Mouse (Mus musculus) stomach, embryonic 16.5 days (tissue): ENCODE measurements around the gene Pbx1. TPM values are rescaled to one million over a fixed set of nuclear protein-coding genes. Genes with fewer than 3 reads are reported as not detected.

Experiments used
- ATAC-seq: fragments of 200-750 bp; cut with Nextera tagmentation; 2 replicates; pipeline ENCODE4 v1.8.0; 2017; ENCODE audit warnings: moderate number of reproducible peaks, moderate TSS enrichment; ENCODE audit not compliant: insufficient read depth, low FRiP score
- H3K27ac ChIP-seq: fragments of 300-500 bp; sonication (generic); 2 replicates; pipeline ENCODE4 v1.5.1; 2014; ENCODE audit warnings: low read length
- H3K27me3 ChIP-seq: fragments of 300-500 bp; sonication (generic); 2 replicates; pipeline ENCODE4 v1.6.1; 2014; ENCODE audit warnings: low read length, control low read depth, mixed read lengths; ENCODE audit not compliant: control insufficient read depth, insufficient read depth
- H3K36me3 ChIP-seq: fragments of 300-500 bp; sonication (generic); 2 replicates; pipeline ENCODE4 v1.6.1; 2014; ENCODE audit warnings: low read length; ENCODE audit not compliant: control insufficient read depth, insufficient read depth
- H3K4me1 ChIP-seq: fragments of 300-500 bp; sonication (generic); 2 replicates; pipeline ENCODE4 v1.6.1; 2014; ENCODE audit warnings: low read length, control low read depth, mixed read lengths; ENCODE audit not compliant: control insufficient read depth, insufficient read depth
- H3K4me2 ChIP-seq: fragments of 300-500 bp; sonication (generic); 2 replicates; pipeline ENCODE4 v1.6.1; 2014; ENCODE audit warnings: low read depth, low read length, mixed read lengths
- H3K4me3 ChIP-seq: fragments of 300-500 bp; sonication (generic); replicated peaks from 2 replicates; pipeline ENCODE4 v1.5.1; 2014; ENCODE audit warnings: mild to moderate bottlenecking, low read length
- H3K9ac ChIP-seq: fragments of 300-500 bp; sonication (generic); 2 replicates; pipeline ENCODE4 v1.6.1; 2014; ENCODE audit warnings: low read length
- H3K9me3 ChIP-seq: fragments of 300-500 bp; sonication (generic); replicated peaks from 2 replicates; pipeline ENCODE4 v1.6.1; 2016; ENCODE audit warnings: low read length, control low read depth; ENCODE audit not compliant: control insufficient read depth
- WGBS: fragments of 180-500 bp; shearing (Covaris S2); extraction: QIAGEN DNeasy Blood & Tissue Kit; methylation state at CpG from one replicate; pipeline ENCODE4 v1.1.7; 2014; 5-methylcytosine and 5-hydroxymethylcytosine counted together
- polyA plus RNA-seq: library from polyadenylated mRNA; unstranded; fragments of >200 nt; fragmentation: Nextera tagmentation; extraction: Ambion mirVana; gene quantifications from 2 replicates; pipeline ENCODE4 v1.2.1, GENCODE M21; 2015

Pbx1 gene
- polyA plus RNA-seq, 1 experiment from 2014 or later, result 35.6 TPM

- Histone ChIP-seq H3K9me3 (no peaks in the 10 kb centered on the region), H3K27me3 (no peaks in the 10 kb centered on the region), H3K27ac (no peak overlapping the region), H3K36me3 (no peaks in the 10 kb centered on the region), H3K9ac (no peak overlapping the region), H3K4me1 (peaks cover 15% of the 10 kb centered on the region), H3K4me3 (no peak overlapping the region), H3K4me2 (no peak overlapping the region)
- 72% methylated on average over 8 of the region's 8 CpGs for WGBS
- no peak for ATAC-seq
These were observed 87.2 kb downstream of the Pbx1 start for GRCm38 (mm10) chr1:168344918-168345317.

DNA sequence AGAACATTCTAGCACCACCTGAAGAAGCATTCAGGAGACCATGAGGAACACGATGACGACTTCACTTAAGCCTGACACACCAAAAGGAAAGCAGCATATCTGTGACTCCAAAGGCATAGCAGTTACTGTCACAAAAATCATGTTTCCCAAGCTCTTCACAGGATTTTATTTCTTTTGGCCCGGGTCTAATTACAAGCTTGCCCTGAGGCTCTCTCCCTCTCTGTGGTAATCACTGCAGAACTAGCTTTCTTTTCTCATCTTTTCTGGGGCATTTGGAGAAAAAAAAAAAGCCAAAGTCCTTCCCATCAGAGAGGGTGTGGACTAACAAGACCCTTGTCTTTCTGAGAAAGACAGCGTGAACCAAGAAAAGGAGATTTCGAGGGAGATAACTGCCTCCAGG, 87.8 kb downstream of the Pbx1 start:
- WGBS, result 80% methylated on average over 5 of the region's 5 CpGs

DNA sequence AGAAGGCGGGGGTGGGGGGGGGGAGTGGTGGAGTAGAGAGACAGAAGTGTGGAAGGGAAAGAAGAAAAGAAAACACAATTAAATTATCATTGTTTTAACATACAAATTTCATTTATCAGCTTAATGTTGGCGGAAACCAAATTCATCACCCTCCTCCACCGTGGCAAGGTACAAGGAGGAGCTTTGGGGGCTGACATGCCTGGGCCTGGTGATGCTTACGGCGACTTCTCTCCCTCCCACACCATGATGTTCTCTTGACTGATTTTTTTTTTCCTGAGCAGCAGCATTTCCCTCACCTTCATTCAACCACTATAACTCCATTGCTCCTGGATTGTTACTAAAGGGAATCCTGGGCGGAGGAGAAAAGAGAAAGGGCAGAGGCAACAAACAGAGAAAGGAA, 89.8 kb downstream of the Pbx1 start:
- 57% methylated on average over 5 of the region's 6 CpGs for WGBS
- H3K4me2 ChIP-seq, result peak overlapping the region; percentile 11; the same call in 1 of the 2 replicates
- H3K27me3 ChIP-seq, result no peaks in the 10 kb centered on the region
- no peaks in the 10 kb centered on the region for H3K9me3 ChIP-seq
- no peak overlapping the region for H3K4me3 ChIP-seq
- H3K9ac ChIP-seq, result no peak overlapping the region
- H3K4me1 ChIP-seq, result peaks cover 20% of the 10 kb centered on the region
- ATAC-seq, result no peak
- H3K36me3 ChIP-seq, result no peaks in the 10 kb centered on the region
- H3K27ac ChIP-seq, result peak overlapping the region; percentile 47; the same call in 1 of the 2 replicates

More for the DNA sequence above, 87.8 kb downstream of the Pbx1 start:
- H3K4me3 ChIP-seq, result no peak overlapping the region
- H3K4me1 ChIP-seq, result peaks cover 15% of the 10 kb centered on the region
- no peaks in the 10 kb centered on the region for H3K27me3 ChIP-seq
- H3K9me3 ChIP-seq, result no peaks in the 10 kb centered on the region
- H3K36me3 ChIP-seq, result no peaks in the 10 kb centered on the region
- no peak overlapping the region for H3K27ac ChIP-seq
- no peak overlapping the region for H3K9ac ChIP-seq
- H3K4me2 ChIP-seq, result no peak overlapping the region
- ATAC-seq, result no peak

DNA sequence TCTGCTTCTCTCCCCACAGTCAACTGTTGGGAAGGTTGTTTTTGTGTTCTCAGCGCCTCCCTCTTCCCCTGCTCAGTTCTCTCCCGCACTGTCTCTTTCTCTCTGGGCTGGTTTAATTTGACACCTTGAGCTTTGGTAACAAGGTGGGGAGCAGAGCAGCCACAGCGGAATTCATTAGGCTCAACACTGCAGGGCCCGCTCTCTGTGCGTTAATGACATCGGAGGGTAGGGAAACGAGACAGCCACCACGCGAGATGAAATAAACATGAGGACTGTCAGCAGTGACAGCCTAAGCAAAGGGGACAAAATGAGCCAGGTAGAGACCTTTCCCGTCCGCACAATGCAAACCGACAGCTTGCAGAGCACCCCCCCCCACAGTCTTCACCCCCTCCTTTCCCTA, 90.2 kb downstream of the Pbx1 start:
- ATAC-seq, result no peak
- no peaks in the 10 kb centered on the region for H3K36me3 ChIP-seq
- WGBS, result 36% methylated on average over 12 of the region's 12 CpGs
- H3K4me1 ChIP-seq, result peaks cover 20% of the 10 kb centered on the region
- H3K9me3 ChIP-seq, result no peaks in the 10 kb centered on the region
- H3K27me3 ChIP-seq, result no peaks in the 10 kb centered on the region
- no peak overlapping the region for H3K4me3 ChIP-seq
- H3K27ac ChIP-seq, result peak overlapping the region; percentile 47; the same call in 1 of the 2 replicates
- H3K4me2 ChIP-seq, result peak overlapping the region; percentile 11; the same call in 1 of the 2 replicates
- H3K9ac ChIP-seq, result peak overlapping the region; percentile 44; the same call in 1 of the 2 replicates

DNA sequence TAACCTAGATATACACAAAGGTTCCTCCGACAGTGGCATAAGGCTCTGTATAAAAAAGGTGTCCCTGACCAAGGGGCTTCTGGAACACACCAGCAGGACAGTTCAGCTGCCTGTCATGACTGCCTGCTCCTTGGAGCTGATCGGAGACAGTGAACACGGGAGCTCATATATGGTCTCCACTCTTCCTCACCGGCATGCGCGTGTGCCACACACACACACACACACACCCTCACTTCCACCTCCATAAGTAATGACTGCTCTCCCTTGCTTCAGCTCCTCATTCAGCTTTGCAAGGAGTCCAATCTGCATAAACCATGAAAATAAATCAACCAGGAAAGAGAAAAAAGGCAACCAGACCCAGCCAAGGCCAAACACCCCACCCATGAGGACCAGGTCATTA, 90.7 kb downstream of the Pbx1 start:
- 73% methylated on average over 6 of the region's 6 CpGs for WGBS
- ATAC-seq, result no peak
- H3K9ac ChIP-seq, result no peak overlapping the region
- H3K27ac ChIP-seq, result peak overlapping the region; percentile 47; the same call in 1 of the 2 replicates
- H3K9me3 ChIP-seq, result no peaks in the 10 kb centered on the region
- no peak overlapping the region for H3K4me2 ChIP-seq
- H3K36me3 ChIP-seq, result no peaks in the 10 kb centered on the region
- no peaks in the 10 kb centered on the region for H3K27me3 ChIP-seq
- H3K4me3 ChIP-seq, result no peak overlapping the region
- peaks cover 16% of the 10 kb centered on the region; the same call in 1 of the 2 replicates for H3K4me1 ChIP-seq

- WGBS, result 91% methylated on average over 7 of the region's 7 CpGs
- Histone ChIP-seq H3K27ac (peak overlapping the region; percentile 91), H3K27me3 (no peaks in the 10 kb centered on the region), H3K36me3 (no peaks in the 10 kb centered on the region; the same call in 1 of the 2 replicates), H3K4me2 (no peak overlapping the region), H3K9ac (no peak overlapping the region), H3K4me1 (peaks cover 24% of the 10 kb centered on the region), H3K4me3 (no peak overlapping the region), H3K9me3 (no peaks in the 10 kb centered on the region)
- ATAC-seq, result no peak
These were observed 95.7 kb downstream of the Pbx1 start for GRCm38 (mm10) chr1:168336238-168336818.

GRCm38 (mm10) chr1:168334831-168335574, 97.1 kb downstream of the Pbx1 start:
- no peaks in the 10 kb centered on the region; the same call in 1 of the 2 replicates for H3K36me3 ChIP-seq
- no peaks in the 10 kb centered on the region for H3K9me3 ChIP-seq
- no peak overlapping the region for H3K9ac ChIP-seq
- peaks cover 28% of the 10 kb centered on the region for H3K4me1 ChIP-seq
- 69% methylated on average over 8 of the region's 8 CpGs for WGBS
- ATAC-seq, result peak; percentile 57; the same call in 1 of the 2 replicates
- peak overlapping the region; percentile 25; the same call in 1 of the 2 replicates for H3K4me2 ChIP-seq
- H3K4me3 ChIP-seq, result no peak overlapping the region
- no peaks in the 10 kb centered on the region for H3K27me3 ChIP-seq
- peak overlapping the region; percentile 91 for H3K27ac ChIP-seq

DNA sequence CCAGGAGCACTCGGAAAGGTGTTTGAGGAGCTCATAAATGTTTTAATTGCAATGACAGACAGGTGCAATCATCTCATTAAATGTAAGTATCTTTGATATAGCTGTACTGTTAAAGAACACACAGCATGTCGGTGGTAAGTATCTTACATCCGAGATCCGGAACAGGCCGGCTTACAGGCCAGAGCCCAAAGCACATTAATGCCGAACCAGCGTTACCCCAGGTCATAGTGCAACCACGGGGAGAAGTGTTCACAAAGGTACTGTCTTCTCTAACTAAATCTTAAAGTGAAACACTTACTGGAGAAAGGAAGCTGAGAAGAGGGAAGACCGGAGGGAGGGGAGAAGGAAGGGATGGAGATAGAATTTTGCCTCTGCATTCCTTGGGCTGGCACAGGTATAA, 100.0 kb downstream of the Pbx1 start:
- no peak overlapping the region for H3K4me3 ChIP-seq
- 84% methylated on average over 9 of the region's 9 CpGs for WGBS
- H3K4me1 ChIP-seq, result peaks cover 30% of the 10 kb centered on the region

DNA sequence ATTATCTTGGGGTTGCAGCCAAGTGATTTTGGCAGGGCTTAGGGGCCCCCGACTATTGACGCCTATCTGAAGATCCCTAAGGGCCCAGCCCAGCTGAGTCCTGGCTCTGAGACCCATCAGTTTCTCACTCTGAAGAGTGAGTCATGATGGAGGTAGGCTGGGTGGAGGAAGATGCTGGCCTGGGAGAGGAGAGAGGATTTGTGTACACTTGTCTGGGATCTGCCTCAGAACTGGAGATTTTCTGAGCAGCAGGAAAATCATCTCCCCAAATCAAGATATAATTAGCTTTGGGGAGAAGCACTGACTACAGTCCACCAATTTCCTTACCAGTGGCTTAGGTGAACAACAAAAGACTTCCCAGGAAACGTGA, 103.8 kb downstream of the Pbx1 start:
- Histone ChIP-seq H3K27ac (0 out of 2 replicates have a peak overlapping the region, but pooled peaks have one; percentile 18), H3K36me3 (no peaks in the 10 kb centered on the region), H3K9ac (no peak overlapping the region), H3K27me3 (no peaks in the 10 kb centered on the region), H3K9me3 (no peaks in the 10 kb centered on the region), H3K4me1 (peaks cover 18% of the 10 kb centered on the region), H3K4me2 (no peak overlapping the region), H3K4me3 (no peak overlapping the region)
- 63% methylated on average over 3 of the region's 3 CpGs for WGBS
- no peak for ATAC-seq

More for the DNA sequence above, 100.0 kb downstream of the Pbx1 start:
- Histone ChIP-seq H3K27me3 (no peaks in the 10 kb centered on the region), H3K36me3 (no peaks in the 10 kb centered on the region; the same call in 1 of the 2 replicates), H3K4me2 (no peak overlapping the region), H3K9me3 (no peaks in the 10 kb centered on the region), H3K27ac (no peak overlapping the region), H3K9ac (no peak overlapping the region)
- no peak for ATAC-seq
